Mouse (Mus musculus) lung, adult 2 months (tissue): ENCODE measurements around the gene Mlycd. TPM values are rescaled to one million over a fixed set of nuclear protein-coding genes. Genes with fewer than 3 reads are reported as not detected.

Source experiments
- DNase-seq: peaks from one replicate; pipeline ENCODE4 v3.0.0; 2022
- H3K4me1 ChIP-seq: fragments of 200-500 bp; 2 replicates; pipeline ENCODE4 v1.6.1; 2011; ENCODE audit warnings: low read length; ENCODE audit not compliant: control insufficient read depth, insufficient read depth
- H3K4me3 ChIP-seq: fragments of 200-500 bp; replicated peaks from 2 replicates; pipeline ENCODE3; 2011; ENCODE audit warnings: low read depth, mild to moderate bottlenecking, control low read depth, low read length; ENCODE audit errors: extremely low read depth
- CTCF ChIP-seq: fragments of 200-500 bp; IDR thresholded peaks from 2 replicates; pipeline ENCODE4 v1.5.1; 2011; ENCODE audit warnings: mild to moderate bottlenecking, low read length, control low read depth; ENCODE audit not compliant: insufficient read depth
- POLR2A ChIP-seq: fragments of 200-500 bp; IDR thresholded peaks from 2 replicates; pipeline ENCODE4 v1.6.1; 2011; ENCODE audit warnings: low read depth, mild to moderate bottlenecking, control low read depth, low read length, borderline replicate concordance; ENCODE audit errors: extremely low read depth
- WGBS: fragments of 180-500 bp; shearing (Covaris S2); methylation state at CpG from one replicate; pipeline ENCODE4 v1.1.7; 2018; 5-methylcytosine and 5-hydroxymethylcytosine counted together
- polyA plus RNA-seq: library from polyadenylated mRNA; depleted of rRNA; stranded (reverse); fragments of >200 nt; gene quantifications from 2 replicates; pipeline ENCODE4 v1.2.3, GENCODE M21; 2012

Mlycd gene
- polyA plus RNA-seq, 1 experiment = 26.9 TPM

GRCm38 (mm10) chr8:119378476-119378875 lies 16.2 kb upstream of the Mlycd start:
- 67% methylated on average over 7 of the region's 7 CpGs for WGBS
- DNase-seq = no peak

GRCm38 (mm10) chr8:119380619-119381018 lies 14.1 kb upstream of the Mlycd start:
- no peak for DNase-seq
- TF ChIP-seq CTCF (peak; percentile 58), POLR2A (no peak)
- no peak overlapping the region for H3K4me3 ChIP-seq
- no peaks in the 10 kb centered on the region for H3K4me1 ChIP-seq
- WGBS = 31% methylated on average over 4 of the region's 4 CpGs

More at GRCm38 (mm10) chr8:119378476-119378875, 16.2 kb upstream of the Mlycd start:
- TF ChIP-seq POLR2A (no peak), CTCF (no peak)
- Histone ChIP-seq H3K4me1 (no peaks in the 10 kb centered on the region), H3K4me3 (no peak overlapping the region)

- TF ChIP-seq POLR2A (no peak), CTCF (no peak)
- WGBS = 17% methylated on average over 10 of the region's 10 CpGs
- peak; percentile 56 for DNase-seq
- H3K4me3 ChIP-seq = no peak overlapping the region
- no peaks in the 10 kb centered on the region for H3K4me1 ChIP-seq
These were observed 10.2 kb upstream of the Mlycd start for GRCm38 (mm10) chr8:119384478-119384877.

GRCm38 (mm10) chr8:119385854-119386253 lies 8.8 kb upstream of the Mlycd start:
- TF ChIP-seq POLR2A = no peak
- TF ChIP-seq CTCF = no peak
- 60% methylated on average over 6 of the region's 6 CpGs for WGBS
- DNase-seq = no peak
- Histone ChIP-seq H3K4me3 (no peak overlapping the region), H3K4me1 (no peaks in the 10 kb centered on the region)

- WGBS = 73% methylated on average over 6 of the region's 6 CpGs
- Histone ChIP-seq H3K4me3 (no peak overlapping the region), H3K4me1 (no peaks in the 10 kb centered on the region)
- TF ChIP-seq CTCF = no peak
- no peak for TF ChIP-seq POLR2A
- DNase-seq = no peak
These were observed 7.7 kb upstream of the Mlycd start for GRCm38 (mm10) chr8:119386988-119387387.

DNA sequence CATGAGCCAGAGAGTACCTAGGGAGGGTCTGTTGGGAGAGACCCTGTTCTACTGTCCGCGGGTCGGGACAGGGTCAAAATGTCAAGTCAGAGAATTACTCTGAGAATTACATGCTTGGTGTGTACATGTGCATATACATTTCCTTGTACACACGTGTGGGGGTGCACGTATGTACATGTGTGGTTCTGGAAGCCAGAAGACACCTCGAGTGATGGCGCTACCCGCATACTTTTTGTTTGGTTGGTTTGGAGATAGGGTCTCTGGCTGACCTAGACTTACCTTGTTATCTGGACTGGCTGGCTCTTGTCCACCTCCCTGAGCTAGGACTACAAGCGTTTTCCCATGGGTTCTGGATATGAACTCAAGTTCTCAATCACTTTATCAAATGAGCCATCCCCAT lies 581 bp upstream of the Mlycd start:
- WGBS = 76% methylated on average over 9 of the region's 9 CpGs
- Histone ChIP-seq H3K4me3 (peak overlapping the region; percentile 82), H3K4me1 (peaks cover 8% of the 10 kb centered on the region)
- no peak for DNase-seq
- TF ChIP-seq POLR2A (no peak), CTCF (no peak)

GRCm38 (mm10) chr8:119395072-119395950 lies 633 bp downstream of the Mlycd start:
- no peak for DNase-seq
- Histone ChIP-seq H3K4me1 (peaks cover 8% of the 10 kb centered on the region), H3K4me3 (peak overlapping the region; percentile 71)
- 6% methylated on average over 81 of the region's 83 CpGs for WGBS
- TF ChIP-seq POLR2A (no peak), CTCF (no peak)

- TF ChIP-seq CTCF (no peak), POLR2A (no peak)
- H3K4me3 ChIP-seq = no peak overlapping the region
- DNase-seq = no peak
- WGBS = 85% methylated on average over 9 of the region's 9 CpGs
- H3K4me1 ChIP-seq = peaks cover 8% of the 10 kb centered on the region
These were observed 3.9 kb downstream of the Mlycd start for GRCm38 (mm10) chr8:119398558-119398957.

DNA sequence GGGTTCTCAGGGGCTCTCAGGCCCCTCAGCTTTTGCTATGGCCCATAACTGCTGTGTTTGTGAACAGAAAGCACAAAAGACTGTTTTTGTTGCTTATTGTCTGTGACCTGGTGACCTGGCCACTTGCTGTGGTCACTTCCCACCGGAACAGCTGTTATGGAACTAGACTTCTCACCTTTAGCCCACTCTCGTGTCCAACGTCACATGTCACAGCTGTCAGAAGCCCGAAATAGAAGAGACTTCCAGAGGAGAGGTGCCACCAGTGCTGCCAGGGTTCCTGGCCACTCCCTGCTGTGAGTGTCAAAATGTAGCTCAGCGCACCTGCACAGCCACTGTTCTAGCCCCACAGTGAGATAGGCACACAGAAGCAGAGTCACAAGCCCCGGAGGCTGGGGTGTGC lies 4.6 kb downstream of the Mlycd start:
- TF ChIP-seq CTCF (no peak), POLR2A (no peak)
- WGBS = 70% methylated on average over 6 of the region's 6 CpGs
- no peak for DNase-seq

DNA sequence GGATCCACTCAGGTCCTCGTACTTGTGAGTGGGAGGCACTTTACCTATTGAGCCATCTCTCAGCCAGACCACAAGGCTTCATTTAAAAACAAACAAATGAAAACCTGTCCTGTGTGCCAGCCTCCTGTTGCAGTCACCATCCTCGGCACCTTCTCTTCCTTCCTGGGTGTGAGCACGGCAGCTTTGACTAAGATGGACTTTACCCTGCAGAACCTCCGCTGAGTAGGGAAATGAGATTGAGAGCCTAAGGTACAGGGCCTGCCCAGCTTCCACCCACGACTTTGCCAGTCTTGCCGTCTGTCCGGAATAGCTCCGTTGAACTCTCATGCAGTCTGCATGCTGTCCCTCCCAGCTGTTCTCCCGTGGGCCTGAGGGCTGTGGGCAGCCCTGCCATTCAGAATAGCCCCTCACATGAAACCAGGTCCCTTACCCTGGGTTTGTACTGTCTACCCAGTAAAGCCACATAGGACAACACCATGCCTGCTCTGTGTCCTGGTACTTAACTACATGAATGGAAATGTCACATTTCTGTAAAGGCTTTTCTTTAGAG lies 5.5 kb downstream of the Mlycd start:
- TF ChIP-seq CTCF (no peak), POLR2A (no peak)
- no peak for DNase-seq
- Histone ChIP-seq H3K4me3 (no peak overlapping the region), H3K4me1 (peaks cover 8% of the 10 kb centered on the region)
- WGBS = 74% methylated on average over 9 of the region's 9 CpGs

More for the DNA sequence above, 4.6 kb downstream of the Mlycd start:
- Histone ChIP-seq H3K4me3 (no peak overlapping the region), H3K4me1 (peaks cover 8% of the 10 kb centered on the region)
